Mouse (Mus musculus): ENCODE results near the gene Sephs2.
"Not testable (repeated sequence)": the region's sequence is repeated elsewhere in the genome, so short reads cannot be mapped to it uniquely, and the experiment has no call there.

The Sephs2 gene

DNA sequence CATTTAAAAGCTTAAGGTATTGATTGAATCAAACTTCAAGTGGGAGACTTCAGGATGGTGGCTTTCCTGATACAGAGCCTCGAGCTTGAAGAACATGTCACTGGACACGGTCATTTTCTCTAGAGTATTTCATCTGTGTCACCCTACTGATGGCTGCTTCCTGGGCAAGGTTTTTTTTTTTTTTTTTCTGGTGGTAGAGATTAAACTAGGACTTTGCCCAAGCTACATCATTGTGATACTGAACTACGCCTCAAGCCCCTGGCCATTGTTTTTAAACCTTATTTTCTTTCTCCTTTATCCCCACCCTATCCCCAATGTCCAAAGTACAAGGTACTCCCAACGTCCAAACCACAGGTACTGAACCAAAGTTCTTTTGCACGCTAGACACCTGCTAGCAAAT is 3.2 kb downstream of the Sephs2 start:
- no peak for DNase-seq (ENCODE audit: low read depth, low spot score)

DNA sequence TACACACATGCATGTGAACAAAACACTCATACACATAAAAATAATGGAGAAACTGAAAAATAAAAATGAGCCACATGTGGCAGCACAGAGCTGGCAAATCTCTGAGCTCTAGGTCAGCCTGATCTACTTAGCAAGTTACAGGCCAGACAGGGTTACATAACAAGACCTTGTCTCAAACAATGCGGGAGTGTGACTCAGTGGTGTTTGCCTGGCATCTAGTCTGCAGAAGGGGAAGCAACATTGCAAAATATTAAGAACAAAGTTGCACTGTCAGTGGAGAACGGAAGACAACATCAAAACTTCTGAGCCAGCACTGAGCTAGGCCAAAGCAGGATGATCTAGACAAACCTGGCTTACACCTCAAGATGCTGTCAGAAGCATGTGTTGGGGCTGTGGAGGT is 3.6 kb downstream of the Sephs2 start:
- no peak for DNase-seq (ENCODE audit: low read depth, low spot score)

DNA sequence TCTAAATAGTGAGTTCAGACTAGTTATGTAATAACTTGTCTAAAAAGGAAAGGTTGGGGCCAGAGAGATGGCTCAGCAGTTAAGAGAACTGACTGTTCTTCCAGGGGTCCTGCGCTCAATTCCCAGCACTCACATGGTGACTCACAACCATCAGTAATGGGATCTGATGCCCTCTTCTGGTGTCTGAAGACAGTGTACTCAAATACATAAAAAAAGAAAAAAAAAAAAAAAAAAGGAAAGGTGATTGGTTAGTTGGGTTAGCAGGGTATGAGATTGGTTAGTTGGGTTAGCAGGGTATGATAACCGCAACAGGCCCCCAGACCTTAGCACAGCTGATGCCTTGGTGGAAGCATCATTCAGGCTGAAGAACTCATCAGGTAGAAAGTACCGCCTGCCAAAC is 10.3 kb downstream of the Sephs2 start:
- no peak for DNase-seq (ENCODE audit: low read depth, low spot score)

DNA sequence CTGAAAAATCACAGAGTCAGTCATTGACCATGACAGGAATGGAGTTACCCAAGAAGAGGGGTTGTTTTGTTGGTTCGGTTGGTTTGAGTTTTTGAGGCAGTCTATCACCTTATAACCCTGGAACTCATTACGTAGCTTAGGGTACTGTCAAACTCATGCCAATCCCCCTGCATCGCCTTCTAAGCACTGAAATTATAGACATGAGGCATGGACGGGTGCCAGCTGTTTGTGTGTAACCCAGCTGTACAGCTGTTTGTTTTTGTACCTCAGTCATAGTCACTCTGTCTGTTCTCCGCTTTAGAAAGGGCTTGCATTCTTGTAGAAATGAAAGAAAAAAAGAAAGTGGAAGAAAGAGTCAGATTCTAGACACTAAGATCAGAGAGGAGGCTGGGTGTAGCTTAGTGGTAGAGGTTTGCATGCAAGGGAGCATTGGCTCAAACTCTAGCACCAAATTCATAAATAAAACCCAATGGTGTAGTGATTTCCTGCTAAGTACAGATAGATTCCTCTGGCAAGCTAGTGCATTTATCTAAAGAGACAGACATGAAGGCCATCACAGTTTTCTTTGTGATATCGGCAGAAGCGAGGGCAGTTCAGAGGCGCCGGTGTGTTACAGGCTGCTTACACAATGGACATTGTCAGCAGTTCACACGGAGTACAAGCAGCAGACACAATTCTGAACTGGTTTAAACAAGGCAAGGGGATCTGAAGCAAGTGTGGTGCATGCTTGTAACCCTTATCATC is 11.5 kb downstream of the Sephs2 start:
- no peak for DNase-seq (ENCODE audit: low read depth, low spot score)

DNA sequence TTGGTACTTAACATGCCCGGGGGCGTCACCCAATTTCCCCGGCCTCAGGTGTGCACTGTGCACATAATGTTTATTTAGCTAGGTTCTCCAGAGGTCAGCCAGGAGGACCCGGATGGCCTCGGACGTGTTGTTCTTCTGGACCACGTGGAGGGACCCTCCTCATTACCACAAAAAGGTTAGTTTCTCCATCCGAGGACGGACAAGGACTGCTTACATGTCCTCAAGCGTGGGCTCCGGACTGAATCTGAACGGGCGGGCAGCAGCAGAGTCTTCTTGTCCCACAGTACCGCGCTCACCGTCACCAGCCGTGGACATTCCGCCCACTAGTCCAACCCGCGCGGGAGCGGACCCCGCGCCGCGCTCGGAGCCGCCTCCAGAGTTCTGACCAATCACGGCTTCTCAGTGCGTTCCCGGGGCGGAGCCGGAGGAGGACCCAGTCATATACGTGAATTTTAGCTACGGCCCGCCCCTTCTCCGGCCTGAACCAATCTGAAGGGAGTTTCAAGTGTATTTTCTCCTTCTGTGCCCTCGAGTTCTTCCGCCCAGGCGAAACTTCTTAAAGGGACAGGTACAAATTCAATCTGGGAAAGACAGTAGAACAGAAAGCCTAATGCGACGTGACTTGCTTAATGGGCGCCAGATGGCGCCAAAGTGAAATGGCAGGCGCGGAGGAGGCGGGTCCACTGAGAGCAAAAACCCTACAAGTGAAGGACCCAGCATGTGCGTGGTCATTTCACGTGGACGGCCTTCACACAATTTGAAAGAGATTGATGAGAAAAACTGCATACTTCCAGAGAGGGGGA is 13.3 kb downstream of the Sephs2 start, which contains the start of gene Dctpp1:
Dctpp1 (minus strand) TSS at position 401 of the 803 bp plus-strand sequence.
- peak; percentile 98 for DNase-seq (ENCODE audit: low read depth, low spot score)

DNA sequence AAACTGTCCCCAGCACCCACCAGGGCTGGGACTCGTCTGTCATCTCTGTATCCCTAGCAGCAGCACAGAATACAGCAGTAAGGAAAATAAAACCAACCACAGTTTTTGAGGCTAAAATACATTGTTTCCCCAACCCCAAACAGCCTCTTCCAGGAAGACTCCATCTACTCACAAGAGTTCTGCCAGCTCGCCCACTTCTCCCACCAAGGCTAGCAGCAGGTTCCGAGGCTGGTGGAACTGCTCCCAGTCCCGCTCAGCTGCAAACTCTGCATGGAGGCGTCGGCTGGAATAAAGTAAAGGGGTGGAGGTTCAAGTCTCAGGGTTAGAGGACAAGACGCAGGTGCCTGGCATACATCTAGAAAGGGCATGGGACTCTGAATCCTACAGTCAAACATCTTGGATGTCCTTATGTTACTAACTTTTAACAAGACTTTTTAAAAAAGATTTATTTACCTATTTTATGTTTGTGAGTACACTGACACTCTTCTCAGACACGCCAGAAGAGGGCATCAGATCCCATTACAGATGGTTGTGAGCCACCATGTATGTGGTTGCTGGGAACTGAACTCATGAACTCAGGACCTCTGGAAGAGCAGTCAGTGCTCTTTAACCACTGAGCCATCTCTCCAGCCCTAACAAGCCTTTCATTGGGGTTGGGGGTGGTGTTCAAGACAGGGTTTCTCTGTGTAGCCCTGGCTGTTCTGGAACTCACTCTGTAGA is 14.5 kb downstream of the Sephs2 start:
- DNase-seq (ENCODE audit: low read depth, low spot score): no peak

DNA sequence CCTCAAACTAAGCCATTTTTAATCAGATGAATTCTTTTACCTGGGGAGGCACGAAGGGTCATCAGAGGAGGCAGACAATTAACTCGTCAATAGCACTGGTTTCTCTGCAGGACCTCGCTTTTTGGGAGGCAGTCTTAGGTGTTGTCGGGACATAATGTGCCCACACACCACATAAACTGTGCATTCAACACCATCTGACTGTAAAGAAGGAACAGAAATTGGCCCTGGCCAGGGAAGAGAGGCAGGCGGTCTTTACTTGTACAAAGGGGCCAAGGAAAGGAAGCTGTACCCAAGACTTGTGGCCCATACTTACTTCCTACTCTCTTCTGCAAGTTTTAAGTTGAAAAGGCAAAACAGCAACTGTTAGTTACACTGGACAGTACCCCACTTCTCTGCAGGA is 17.3 kb downstream of the Sephs2 start:
- no peak for DNase-seq (ENCODE audit: low read depth, low spot score)

DNA sequence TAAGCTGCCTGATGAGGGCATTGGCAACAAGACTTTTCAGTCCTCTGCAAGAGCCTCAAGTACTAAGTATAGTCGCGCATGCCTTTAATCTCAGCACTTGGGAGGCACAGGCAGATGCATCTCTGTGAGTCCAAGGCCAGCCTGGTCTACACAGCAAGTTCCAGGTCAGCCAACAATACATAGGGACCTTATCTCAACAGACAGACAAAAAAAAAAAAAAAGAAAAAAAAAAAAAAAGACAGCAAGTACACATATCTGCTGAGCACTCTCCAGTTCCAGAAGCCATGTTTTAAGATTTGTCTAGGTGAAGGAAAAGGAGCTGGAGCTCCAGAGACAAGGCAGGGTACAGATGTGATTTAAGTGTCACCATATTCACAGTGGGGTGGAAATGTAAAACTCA is 17.9 kb downstream of the Sephs2 start:
- no peak for DNase-seq (ENCODE audit: low read depth, low spot score)

DNA sequence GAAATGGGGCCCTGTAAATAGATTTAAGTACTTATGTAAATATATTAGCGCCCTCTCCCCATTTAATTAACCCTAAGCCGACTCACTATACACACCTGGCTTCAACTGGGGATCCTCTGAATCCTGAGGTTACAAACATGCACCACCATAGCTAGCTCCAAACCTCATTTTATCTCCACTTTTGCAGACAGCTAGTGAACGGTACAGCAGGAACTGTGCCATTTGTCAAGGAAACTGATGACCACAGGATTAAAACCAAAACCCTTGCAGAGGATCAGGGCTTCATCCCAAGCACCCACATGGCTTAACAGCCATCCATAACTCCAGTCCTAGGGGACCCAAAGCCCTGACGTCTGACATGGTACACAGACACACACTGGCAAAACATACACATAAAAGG is 18.8 kb downstream of the Sephs2 start:
- no peak for DNase-seq (ENCODE audit: low read depth, low spot score)

DNA sequence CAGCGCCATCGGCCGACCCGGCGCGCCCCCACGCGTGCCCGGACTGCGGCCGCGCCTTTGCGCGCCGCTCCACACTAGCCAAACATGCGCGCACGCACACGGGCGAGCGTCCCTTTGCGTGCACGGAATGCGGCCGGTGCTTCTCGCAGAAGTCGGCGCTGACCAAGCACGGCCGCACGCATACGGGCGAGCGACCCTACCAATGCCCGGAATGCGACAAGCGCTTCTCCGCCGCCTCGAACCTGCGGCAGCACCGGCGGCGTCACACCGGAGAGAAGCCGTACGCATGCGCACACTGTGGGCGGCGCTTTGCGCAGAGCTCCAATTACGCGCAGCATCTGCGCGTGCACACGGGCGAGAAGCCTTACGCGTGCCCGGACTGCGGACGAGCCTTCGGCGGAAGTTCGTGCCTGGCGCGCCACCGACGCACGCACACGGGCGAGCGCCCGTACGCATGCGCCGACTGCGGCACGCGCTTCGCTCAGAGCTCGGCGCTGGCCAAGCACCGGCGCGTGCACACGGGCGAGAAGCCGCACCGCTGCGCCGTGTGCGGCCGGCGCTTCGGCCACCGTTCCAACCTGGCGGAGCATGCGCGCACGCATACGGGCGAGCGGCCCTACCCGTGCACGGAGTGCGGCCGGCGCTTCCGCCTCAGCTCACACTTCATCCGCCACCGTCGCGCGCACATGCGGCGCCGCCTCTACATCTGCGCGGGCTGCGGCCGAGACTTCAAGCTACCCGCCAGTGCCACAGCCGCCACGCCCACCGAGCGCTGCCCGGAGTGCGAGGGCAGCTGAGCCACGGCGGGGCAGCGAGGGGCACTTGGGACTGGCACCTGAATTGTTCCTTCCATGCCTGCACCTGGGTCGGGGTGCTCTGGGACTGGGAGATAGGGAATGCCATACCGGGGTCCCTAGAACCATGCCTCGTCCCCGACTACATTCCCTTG is 19.8 kb downstream of the Sephs2 start:
- DNase-seq (ENCODE audit: low read depth, low spot score): peak; percentile 99

DNA sequence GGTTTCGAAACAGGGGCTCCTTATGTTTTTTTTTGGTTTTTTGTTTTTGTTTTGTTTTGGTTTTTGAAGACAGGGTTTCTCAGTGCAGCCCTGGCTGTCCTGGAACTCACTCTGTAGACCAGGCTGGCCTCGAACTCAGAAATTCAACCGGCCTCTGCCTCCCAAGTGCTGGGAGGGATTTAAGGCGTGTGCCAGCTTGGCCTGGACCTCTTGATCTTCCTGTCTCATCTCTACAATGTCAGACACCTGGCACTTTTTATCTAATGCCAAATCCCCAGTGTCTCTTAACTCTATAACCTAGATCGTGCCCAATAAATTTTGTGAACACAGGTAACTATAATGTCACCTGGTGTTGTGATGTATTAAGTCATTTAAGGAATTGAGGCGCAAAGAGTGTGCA is 20.5 kb downstream of the Sephs2 start:
- DNase-seq (ENCODE audit: low read depth, low spot score): no peak

DNA sequence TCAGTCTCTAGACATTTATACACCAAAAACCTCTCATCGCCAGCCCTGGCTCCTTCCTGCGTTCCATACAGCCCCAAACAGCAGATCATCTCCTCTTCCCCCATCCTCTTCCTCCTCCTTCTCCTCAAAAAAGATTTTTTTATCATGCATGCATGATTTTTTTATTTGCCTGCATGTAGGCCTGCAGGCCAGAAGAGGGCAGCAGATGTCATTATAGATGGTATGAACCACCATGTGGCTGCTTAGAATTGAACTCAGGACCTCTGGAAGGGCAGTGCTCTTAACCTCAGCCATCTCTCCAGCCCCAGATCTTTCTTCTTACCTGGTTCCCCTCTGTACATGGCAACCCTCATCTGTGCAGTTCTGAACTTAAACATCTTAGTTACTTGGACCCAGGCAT is 21.4 kb downstream of the Sephs2 start:
- DNase-seq (ENCODE audit: low read depth, low spot score): peak; percentile 77

DNA sequence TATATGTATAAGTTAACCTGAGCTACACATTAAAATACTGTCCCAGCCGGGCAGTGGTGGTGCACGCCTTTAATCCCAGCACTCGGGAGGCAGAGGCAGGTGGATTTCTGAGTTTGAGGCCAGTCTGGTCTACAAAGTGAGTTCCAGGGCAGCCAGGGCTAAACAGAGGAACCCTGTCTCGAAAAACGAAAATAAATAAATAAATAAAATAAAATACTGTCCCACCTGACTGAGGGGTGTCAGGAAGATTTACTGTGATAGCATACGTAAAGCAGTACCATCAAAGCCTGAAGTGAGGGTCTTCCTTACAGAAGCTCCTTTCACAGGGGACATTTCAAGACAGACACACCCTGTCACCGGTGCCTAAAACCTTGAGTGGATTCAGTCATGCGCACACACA is 23.3 kb downstream of the Sephs2 start:
- DNase-seq (ENCODE audit: low read depth, low spot score): not testable (repeated sequence)

DNA sequence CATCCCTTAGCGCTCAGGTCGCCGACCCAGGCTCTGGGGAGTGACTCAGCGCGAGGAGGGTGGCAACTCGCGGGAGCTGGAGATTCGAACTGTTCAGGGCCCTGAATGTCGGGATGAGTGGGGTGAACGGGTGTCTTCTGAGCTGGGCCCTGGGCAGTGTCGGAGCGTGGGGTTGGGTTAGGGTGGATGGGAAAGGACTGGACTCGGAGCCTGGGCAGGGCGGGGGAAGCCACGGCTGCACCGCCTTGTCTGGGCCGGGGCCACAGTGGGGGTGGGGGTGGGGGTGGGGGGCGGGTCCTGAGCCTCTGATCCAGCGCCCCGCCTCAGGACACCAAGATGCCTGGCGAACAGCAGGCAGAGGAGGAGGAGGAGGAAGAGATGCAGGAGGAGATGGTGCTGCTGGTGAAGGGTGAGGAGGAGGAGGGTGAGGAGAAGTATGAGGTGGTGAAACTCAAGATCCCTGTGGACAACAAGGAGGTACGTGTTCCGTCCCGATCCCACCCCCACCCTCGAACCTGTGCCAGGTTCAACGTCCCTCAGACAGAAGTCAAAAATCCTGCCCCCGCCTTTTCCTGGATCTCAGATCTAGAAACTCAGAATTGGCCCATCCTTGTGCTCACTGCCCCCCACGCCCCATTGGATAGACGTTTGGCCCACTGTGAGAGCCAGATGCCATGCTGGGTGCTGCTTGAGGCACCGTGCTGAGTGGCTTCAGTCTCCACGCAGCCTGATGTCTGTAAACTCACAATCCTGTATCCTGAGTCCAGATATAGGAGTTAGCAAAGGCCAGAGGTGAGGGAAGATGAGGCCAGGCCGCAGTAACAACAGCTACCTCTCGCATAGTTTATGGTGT is 29.0 kb downstream of the Sephs2 start:
- no peak for DNase-seq (ENCODE audit: low read depth, low spot score)

DNA sequence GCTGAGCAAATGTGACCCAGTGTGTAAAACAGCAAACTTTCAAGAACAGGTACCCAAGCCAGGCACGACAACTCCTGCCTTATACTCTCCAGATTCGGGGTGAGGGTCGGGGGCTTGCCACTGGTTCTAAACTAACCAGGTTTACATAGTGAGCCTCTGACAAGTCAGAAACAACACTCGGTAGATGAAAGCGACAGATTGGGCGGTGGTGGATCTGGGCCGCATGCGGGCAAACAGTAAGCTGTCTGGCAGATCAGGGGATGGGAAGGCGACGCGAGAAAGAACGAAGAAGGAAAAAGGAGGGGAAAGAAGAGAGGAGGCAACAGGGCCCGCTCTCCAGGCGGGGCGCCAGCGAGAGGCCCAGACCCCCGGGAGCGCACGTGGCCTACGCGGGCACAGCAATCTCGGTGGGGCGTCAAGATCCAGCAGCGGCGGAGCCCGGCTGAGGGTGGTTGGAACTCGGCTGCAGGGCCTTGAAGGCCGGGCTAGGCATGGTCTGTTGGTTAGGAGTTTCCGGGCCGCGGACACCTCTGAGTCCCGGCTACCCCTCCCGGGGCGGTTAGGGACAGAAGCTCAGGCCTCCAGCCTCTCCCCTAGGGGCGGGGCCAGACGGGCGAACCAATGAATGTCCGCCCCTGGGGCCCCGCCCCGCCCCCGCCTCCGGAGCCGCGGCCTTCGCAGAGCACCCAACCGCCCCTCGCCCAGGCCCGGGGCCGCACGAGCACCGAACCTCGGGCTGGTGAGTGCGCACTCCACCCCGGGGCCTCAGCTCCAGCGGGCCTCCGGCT is 29.8 kb downstream of the Sephs2 start, which contains the start of gene Zfp771:
Zfp771 (plus strand) TSS at position 405 of the 788 bp plus-strand sequence.
- DNase-seq (ENCODE audit: low read depth, low spot score): peak; percentile 92

DNA sequence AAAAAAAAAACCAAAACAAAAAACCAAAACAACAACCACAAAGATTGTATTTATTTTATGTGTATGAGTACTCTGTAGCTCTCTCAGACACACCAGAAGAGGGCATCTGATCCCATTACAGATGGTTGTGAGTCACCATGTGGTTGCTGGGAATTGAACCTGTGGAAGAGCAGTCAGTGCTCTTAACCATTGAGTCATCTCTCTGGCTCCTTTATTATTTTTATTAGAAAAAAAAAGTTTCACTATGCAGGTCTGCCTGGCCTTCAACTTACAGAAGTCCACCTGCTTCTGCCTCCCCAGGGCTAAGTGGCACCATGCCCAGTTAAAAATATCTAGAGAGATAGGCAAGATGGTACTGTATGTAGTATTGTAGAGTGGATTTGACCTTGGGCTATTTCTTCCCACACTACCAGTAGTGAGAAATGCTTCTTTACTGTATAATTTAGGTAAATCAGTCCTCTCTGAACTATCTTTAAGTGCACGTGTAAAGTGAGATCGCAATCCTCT is 30.4 kb downstream of the Sephs2 start:
- no peak for DNase-seq (ENCODE audit: low read depth, low spot score)

DNA sequence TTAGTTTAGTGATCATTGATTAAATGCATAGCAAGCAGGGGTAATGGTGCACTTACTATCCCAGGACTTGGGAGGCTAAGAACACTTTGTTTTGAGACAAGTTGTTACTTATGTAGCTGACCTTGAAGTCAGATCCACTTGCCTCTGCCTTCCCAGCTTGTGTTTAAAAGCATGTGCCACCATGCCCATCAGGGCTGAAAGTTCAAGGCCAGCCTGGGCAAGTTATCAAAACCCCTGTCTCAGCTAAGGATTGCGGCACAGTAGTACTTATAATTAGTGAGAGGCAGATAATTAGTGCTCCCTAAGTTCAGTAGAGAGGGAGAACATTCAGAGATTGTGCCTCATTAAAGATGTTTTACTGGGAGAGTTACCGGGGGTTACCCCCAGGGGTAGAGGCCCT is 39.1 kb downstream of the Sephs2 start:
- no peak for DNase-seq (ENCODE audit: low read depth, low spot score)

DNA sequence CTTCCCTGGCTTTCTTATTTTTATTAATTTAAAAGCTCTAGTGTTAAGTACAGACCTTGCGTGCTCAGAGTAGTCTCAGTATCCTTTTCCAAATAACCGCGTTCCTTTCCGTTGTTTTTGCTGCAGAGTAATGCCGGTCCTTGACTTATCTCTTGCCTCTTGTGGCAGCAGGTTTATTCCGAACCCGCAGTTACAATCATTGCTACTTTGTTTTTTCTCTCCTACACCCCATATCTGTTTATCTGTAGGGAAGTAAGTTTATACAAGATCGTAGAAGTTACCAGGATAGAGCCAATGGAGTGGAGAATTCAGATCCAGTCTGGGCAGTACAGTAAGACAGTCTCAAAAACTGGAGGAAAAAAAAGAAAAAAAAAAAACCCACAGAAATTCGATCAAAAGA is 40.1 kb downstream of the Sephs2 start:
- DNase-seq (ENCODE audit: low read depth, low spot score): no peak

DNA sequence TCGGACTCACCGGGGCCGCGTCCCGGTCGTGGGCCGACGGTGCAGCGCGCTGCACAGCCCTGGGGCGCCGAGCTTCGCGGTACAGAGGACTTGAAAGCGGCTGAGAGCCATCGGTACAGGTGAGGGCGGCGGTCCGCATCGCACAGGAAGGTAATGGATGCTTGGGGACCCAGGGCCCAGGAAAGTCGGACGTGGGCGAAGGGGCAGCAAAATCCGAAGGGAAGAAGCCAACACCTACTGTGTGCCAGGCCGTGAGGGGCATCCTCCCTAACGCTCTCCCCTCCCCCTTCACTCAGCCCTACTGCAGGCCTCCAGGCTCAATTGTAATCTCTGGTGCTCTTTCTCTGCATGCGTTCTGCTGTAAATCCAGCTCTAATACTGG is 40.5 kb downstream of the Sephs2 start:
- DNase-seq (ENCODE audit: low read depth, low spot score): no peak
